Mouse (Mus musculus) ES-E14 (cell line): ENCODE data around the gene Hsd17b3. TPM values are rescaled to one million over a fixed set of nuclear protein-coding genes. Genes with fewer than 3 reads are reported as not detected.

Source experiments
- DNase-seq: peaks from one replicate; pipeline ENCODE4 v3.0.0-alpha.2; 2013; ENCODE audit warnings: low read depth, low spot score
- H3K27ac ChIP-seq: 2 replicates; pipeline ENCODE4 v1.5.1; 2012; ENCODE audit warnings: low read depth, mild to moderate bottlenecking, low read length, moderate library complexity, mixed read lengths; ENCODE audit not compliant: poor library complexity, insufficient read depth, severe bottlenecking
- H3K36me3 ChIP-seq: 2 replicates; pipeline ENCODE4 v1.6.1; 2012; ENCODE audit warnings: mild to moderate bottlenecking, low read length, moderate library complexity, mixed read lengths; ENCODE audit not compliant: control insufficient read depth, poor library complexity, insufficient read depth, severe bottlenecking
- H3K4me1 ChIP-seq, 2 experiments: fragments of 150-350 bp in 1 of 2; sonication (generic) in 1 of 2; 2 replicates each; pipeline ENCODE4 v1.6.1; 2012; ENCODE audit warnings: low read length in 2 of 2, mild to moderate bottlenecking in 1 of 2, mixed read lengths in 1 of 2; ENCODE audit not compliant: control insufficient read depth in 2 of 2, insufficient read depth in 2 of 2, poor library complexity in 1 of 2
- H3K4me3 ChIP-seq, 2 experiments: fragments of 150-350 bp in 1 of 2; sonication (generic) in 1 of 2; 2 replicates each; pipeline ENCODE4 v1.5.1; 2012; ENCODE audit warnings: low read length in 2 of 2, low read depth in 1 of 2, mild to moderate bottlenecking in 1 of 2, mixed read lengths in 1 of 2; ENCODE audit not compliant: insufficient read depth in 1 of 2, poor library complexity in 1 of 2, severe bottlenecking in 1 of 2
- H3K9ac ChIP-seq: 2 replicates; pipeline ENCODE4 v1.6.1; 2012; ENCODE audit warnings: low read depth, mild to moderate bottlenecking, low read length, mixed read lengths; ENCODE audit not compliant: poor library complexity, insufficient read depth, severe bottlenecking
- H3K9me3 ChIP-seq: fragments of 150-350 bp; sonication (generic); 2 replicates; pipeline ENCODE4 v1.6.1; 2012; ENCODE audit warnings: low read depth, mild to moderate bottlenecking, low read length; ENCODE audit not compliant: control insufficient read depth, insufficient read depth
- CHD2 ChIP-seq: IDR thresholded peaks from 2 replicates; pipeline ENCODE4 v1.6.1; 2014; ENCODE audit warnings: mild to moderate bottlenecking, low read depth, low read length, inconsistent platforms
- HCFC1 ChIP-seq: IDR thresholded peaks from 2 replicates; pipeline ENCODE4 v1.6.1; 2012; ENCODE audit warnings: low read length, inconsistent platforms, borderline replicate concordance; ENCODE audit not compliant: insufficient read depth
- MAFK ChIP-seq: IDR thresholded peaks from 2 replicates; pipeline ENCODE4 v1.6.1; 2014; ENCODE audit warnings: mild to moderate bottlenecking, low read depth, low read length, inconsistent platforms; ENCODE audit not compliant: insufficient read depth
- ZC3H11A ChIP-seq: IDR thresholded peaks from 2 replicates; pipeline ENCODE4 v1.6.1; 2012; ENCODE audit warnings: low read depth, mild to moderate bottlenecking, inconsistent platforms, low read length, borderline replicate concordance
- ZNF384 ChIP-seq: IDR thresholded peaks from 2 replicates; pipeline ENCODE4 v1.6.1; 2012; ENCODE audit warnings: low read depth, low read length, inconsistent platforms
- in situ Hi-C, 2 experiments: fragments of 600-800 bp; cut with MboI; formaldehyde crosslinking; loops; one replicate each; pipeline ENCODE4 v1.15.1; 2025; ENCODE audit warnings: low sequenced_read_pairs in 2 of 2, inconsistent platforms in 1 of 2; ENCODE audit not compliant: unreplicated experiment in 2 of 2
- total RNA-seq: library from RNA; depleted of rRNA; stranded (reverse); fragments of 300-350 nt; gene quantifications from 2 replicates; pipeline ENCODE4 v1.2.3, GENCODE M21; 2012

Hsd17b3 gene
- total RNA-seq, 1 experiment = 0.36 TPM

GRCm38 (mm10) chr13:64033921-64034320, 55.1 kb downstream of the Hsd17b3 start:
- Histone ChIP-seq H3K9ac (no peak overlapping the region), H3K4me3 (no peak overlapping the region), H3K4me1 (peaks cover 3 to 20% of the 10 kb centered on the region in 2 experiments; a peak in 2 of 4 replicates), H3K27ac (no peak overlapping the region), H3K36me3 (no peaks in the 10 kb centered on the region), H3K9me3 (no peaks in the 10 kb centered on the region)
- in situ Hi-C loops = loop anchor here in 1 of 2 experiments (10.0 kb wide), 2 partner anchors 109 to 339 kb away; no protein-coding TSS in a partner anchor
- DNase-seq = no peak
- no peak for TF ChIP-seq HCFC1
- TF ChIP-seq MAFK = no peak
- no peak for TF ChIP-seq CHD2
- no peak for TF ChIP-seq ZNF384
- TF ChIP-seq ZC3H11A = no peak

GRCm38 (mm10) chr13:64033181-64033580, 55.8 kb downstream of the Hsd17b3 start:
- Histone ChIP-seq H3K4me3 (no peak overlapping the region), H3K4me1 (peaks cover 3 to 18% of the 10 kb centered on the region in 2 experiments; a peak in 2 of 4 replicates), H3K27ac (no peak overlapping the region), H3K9ac (no peak overlapping the region), H3K9me3 (no peaks in the 10 kb centered on the region), H3K36me3 (no peaks in the 10 kb centered on the region)
- no peak for TF ChIP-seq HCFC1
- no peak for TF ChIP-seq CHD2
- TF ChIP-seq MAFK = no peak
- no peak for TF ChIP-seq ZNF384
- no peak for TF ChIP-seq ZC3H11A
- DNase-seq = no peak
- in situ Hi-C loops = loop anchor here in 1 of 2 experiments (10.0 kb wide), 2 partner anchors 108 to 338 kb away; no protein-coding TSS in a partner anchor

DNA sequence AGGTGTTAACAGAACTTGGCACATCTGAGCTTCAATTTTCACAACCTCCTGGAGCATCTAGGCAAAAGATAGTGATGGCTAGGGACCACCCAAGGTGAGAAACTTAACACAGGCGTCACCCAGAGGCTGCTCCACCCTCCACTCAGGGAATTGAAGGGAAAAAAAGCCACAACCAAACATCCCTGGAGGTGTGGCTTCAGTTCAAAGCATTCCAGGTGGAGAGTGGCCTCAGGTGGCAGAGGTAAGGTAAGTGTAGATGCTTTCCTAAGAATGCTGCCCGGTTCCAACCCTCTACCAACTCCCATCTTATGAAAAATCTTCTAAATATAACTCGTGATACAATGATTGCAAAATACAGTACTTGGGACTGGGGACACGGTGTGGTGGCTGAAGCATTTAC, 57.8 kb downstream of the Hsd17b3 start:
- Histone ChIP-seq H3K4me3 (no peak overlapping the region), H3K9me3 (no peaks in the 10 kb centered on the region), H3K4me1 (peaks cover 3 to 15% of the 10 kb centered on the region in 2 experiments; a peak in 2 of 4 replicates), H3K9ac (no peak overlapping the region), H3K27ac (no peak overlapping the region), H3K36me3 (no peaks in the 10 kb centered on the region)
- TF ChIP-seq ZC3H11A (no peak), ZNF384 (no peak), HCFC1 (no peak), MAFK (no peak), CHD2 (no peak)
- DNase-seq = no peak
- in situ Hi-C loops = loop anchor here in 1 of 2 experiments (10.0 kb wide), 2 partner anchors 106 to 336 kb away; no protein-coding TSS in a partner anchor

DNA sequence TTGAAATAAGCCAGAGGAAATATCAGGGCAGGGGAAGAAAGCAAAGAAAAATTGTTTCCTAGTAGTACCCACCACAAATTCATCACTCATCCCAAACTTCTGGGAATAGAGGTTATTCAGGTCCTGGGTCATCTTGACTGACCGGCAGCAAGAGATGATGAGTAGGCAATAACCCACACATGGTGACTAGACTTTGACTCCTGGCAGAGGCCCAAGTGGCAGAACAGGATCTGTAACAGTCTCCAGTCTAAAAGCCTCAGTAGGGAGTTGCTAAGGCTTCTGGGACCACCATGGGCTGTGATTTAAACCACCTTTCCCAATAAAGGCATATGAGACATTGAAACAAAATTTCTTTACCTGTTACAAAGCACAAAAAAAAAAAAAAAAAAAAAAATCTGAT, 58.2 kb downstream of the Hsd17b3 start:
- no peak for DNase-seq
- no peak overlapping the region for H3K9ac ChIP-seq
- TF ChIP-seq ZC3H11A = no peak
- TF ChIP-seq ZNF384 = no peak
- TF ChIP-seq CHD2 = no peak
- no peaks in the 10 kb centered on the region for H3K9me3 ChIP-seq
- no peak overlapping the region for H3K27ac ChIP-seq
- H3K36me3 ChIP-seq = no peaks in the 10 kb centered on the region
- H3K4me3 ChIP-seq = no peak overlapping the region
- in situ Hi-C loops = loop anchor here in 1 of 2 experiments (10.0 kb wide), 2 partner anchors 106 to 336 kb away; no protein-coding TSS in a partner anchor
- peaks cover 3 to 15% of the 10 kb centered on the region in 2 experiments; a peak in 2 of 4 replicates for H3K4me1 ChIP-seq

DNA sequence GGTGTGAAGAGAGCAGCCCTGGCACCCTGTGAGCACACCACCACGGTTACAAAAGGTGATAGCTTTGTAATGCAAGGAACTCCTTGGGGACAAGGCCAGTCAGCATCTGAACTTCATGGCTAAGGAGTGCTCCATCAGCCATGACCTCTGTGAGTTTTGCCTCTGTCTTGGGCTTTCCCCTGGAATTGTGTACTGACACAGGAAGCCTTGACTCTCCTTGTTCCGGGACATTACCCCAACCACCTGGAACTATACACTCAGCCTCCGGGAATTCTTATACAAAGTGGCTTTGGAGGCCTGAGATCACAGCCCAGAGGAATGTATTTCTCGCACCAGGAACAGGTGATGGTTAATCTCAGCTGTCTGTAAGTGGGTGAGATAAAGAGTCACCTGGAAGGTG, 64.2 kb downstream of the Hsd17b3 start:
- no peak for TF ChIP-seq MAFK
- TF ChIP-seq HCFC1 = no peak
- no peak for TF ChIP-seq ZNF384
- no peak for TF ChIP-seq CHD2
- no peak for TF ChIP-seq ZC3H11A
- H3K36me3 ChIP-seq = no peaks in the 10 kb centered on the region
- H3K4me1 ChIP-seq = peaks cover 9 to 18% of the 10 kb centered on the region in 2 experiments
- H3K4me3 ChIP-seq = no peak overlapping the region
- no peaks in the 10 kb centered on the region for H3K9me3 ChIP-seq
- DNase-seq = peak; percentile 68
- H3K9ac ChIP-seq = no peak overlapping the region
- in situ Hi-C loops = no loop called here
- no peak overlapping the region for H3K27ac ChIP-seq
